Mouse (Mus musculus) midbrain, embryonic 10.5 days (tissue): Measurements from ENCODE around the gene Cdk19. TPM values are rescaled to one million over a fixed set of nuclear protein-coding genes. Genes with fewer than 3 reads are reported as not detected.

Experiments
- DNase-seq: peaks from one replicate; pipeline ENCODE4 v3.0.0-alpha.2; 2017; ENCODE audit warnings: low spot score
- H3K27ac ChIP-seq: fragments of 300-500 bp; sonication (generic); replicated peaks from 2 replicates; pipeline ENCODE4 v1.5.1; 2016; ENCODE audit warnings: mild to moderate bottlenecking
- H3K27me3 ChIP-seq: fragments of 300-500 bp; sonication (generic); 2 replicates; pipeline ENCODE4 v1.6.1; 2016; ENCODE audit warnings: low read depth, mild to moderate bottlenecking; ENCODE audit not compliant: poor library complexity, severe bottlenecking
- H3K36me3 ChIP-seq: fragments of 300-500 bp; sonication (generic); 2 replicates; pipeline ENCODE4 v1.6.1; 2016; ENCODE audit warnings: mild to moderate bottlenecking, moderate library complexity
- H3K4me1 ChIP-seq: fragments of 300-500 bp; sonication (generic); 2 replicates; pipeline ENCODE4 v1.6.1; 2016
- H3K4me3 ChIP-seq: fragments of 300-500 bp; sonication (generic); 2 replicates; pipeline ENCODE4 v1.5.1; 2016; ENCODE audit warnings: mild to moderate bottlenecking, moderate library complexity
- H3K9me3 ChIP-seq: fragments of 300-500 bp; sonication (generic); replicated peaks from 2 replicates; pipeline ENCODE4 v1.6.1; 2016; ENCODE audit warnings: mild to moderate bottlenecking
- WGBS: fragments of 180-500 bp; shearing (Covaris S2); methylation state at CpG from one replicate; pipeline ENCODE4 v1.1.7; 2016; 5-methylcytosine and 5-hydroxymethylcytosine counted together
- polyA plus RNA-seq: library from polyadenylated mRNA; unstranded; fragments of >200 nt; fragmentation: Nextera tagmentation; extraction: Ambion mirVana; gene quantifications from 2 replicates; pipeline ENCODE4 v1.2.1, GENCODE M21; 2016

Gene Cdk19
- polyA plus RNA-seq, 1 experiment from 2014 or later = 4.1 TPM

GRCm38 (mm10) chr10:40376286-40376685, 36.9 kb downstream of the Cdk19 start:
- Histone ChIP-seq H3K9me3 (no peaks in the 10 kb centered on the region), H3K27me3 (no peaks in the 10 kb centered on the region), H3K4me1 (peaks cover 25% of the 10 kb centered on the region), H3K4me3 (no peak overlapping the region), H3K36me3 (0 out of 2 replicates have a peak, but pooled peaks cover 3% of the 10 kb centered on the region), H3K27ac (no peak overlapping the region)
- no peak for DNase-seq
- WGBS = 86% methylated on average over 3 of the region's 3 CpGs

GRCm38 (mm10) chr10:40378284-40378683, 38.9 kb downstream of the Cdk19 start:
- H3K36me3 ChIP-seq = 0 out of 2 replicates have a peak, but pooled peaks cover 3% of the 10 kb centered on the region
- peaks cover 7% of the 10 kb centered on the region for H3K4me1 ChIP-seq
- H3K27ac ChIP-seq = no peak overlapping the region
- DNase-seq = no peak
- 95% methylated on average over 4 of the region's 4 CpGs for WGBS
- no peak overlapping the region for H3K4me3 ChIP-seq
- no peaks in the 10 kb centered on the region for H3K9me3 ChIP-seq
- no peaks in the 10 kb centered on the region for H3K27me3 ChIP-seq

GRCm38 (mm10) chr10:40379682-40380081, 40.3 kb downstream of the Cdk19 start:
- 0 out of 2 replicates have a peak, but pooled peaks cover 3% of the 10 kb centered on the region for H3K36me3 ChIP-seq
- peaks cover 7% of the 10 kb centered on the region for H3K4me1 ChIP-seq
- H3K27me3 ChIP-seq = no peaks in the 10 kb centered on the region
- H3K27ac ChIP-seq = no peak overlapping the region
- H3K9me3 ChIP-seq = no peaks in the 10 kb centered on the region
- no peak overlapping the region for H3K4me3 ChIP-seq
- WGBS = 79% methylated on average over 1 of the region's 1 CpGs
- DNase-seq = no peak

DNA sequence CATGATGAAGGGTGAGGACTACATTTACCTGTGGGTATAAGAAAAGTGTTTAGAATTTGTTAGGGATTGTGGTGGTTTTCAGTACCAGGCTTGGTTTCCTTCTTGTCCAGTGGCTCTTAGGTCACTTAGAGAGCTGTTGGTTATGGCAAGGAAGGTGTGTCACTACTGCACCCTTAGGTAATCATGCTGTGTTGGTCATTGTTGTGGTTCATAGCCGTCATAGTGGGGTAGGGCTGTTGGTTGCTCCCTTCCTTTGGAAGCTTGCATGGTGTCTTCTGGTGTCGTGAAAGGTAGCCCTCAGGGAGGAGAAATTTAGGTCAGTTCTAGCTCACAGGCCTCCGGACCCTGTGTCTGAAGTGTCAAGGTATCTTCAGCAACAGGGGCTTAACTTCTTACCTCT, 46.0 kb downstream of the Cdk19 start:
- peaks cover under 1% of the 10 kb centered on the region; the same call in 1 of the 2 replicates for H3K36me3 ChIP-seq
- no peaks in the 10 kb centered on the region for H3K4me1 ChIP-seq
- no peak overlapping the region for H3K27ac ChIP-seq
- WGBS = 92% methylated on average over 3 of the region's 3 CpGs
- DNase-seq = no peak
- no peaks in the 10 kb centered on the region for H3K27me3 ChIP-seq
- H3K4me3 ChIP-seq = no peak overlapping the region
- no peaks in the 10 kb centered on the region for H3K9me3 ChIP-seq

- H3K4me1 ChIP-seq = no peaks in the 10 kb centered on the region
- H3K4me3 ChIP-seq = no peak overlapping the region
- no peaks in the 10 kb centered on the region for H3K9me3 ChIP-seq
- DNase-seq = no peak
- H3K27me3 ChIP-seq = no peaks in the 10 kb centered on the region
- no peak overlapping the region for H3K27ac ChIP-seq
- WGBS = 97% methylated on average over 4 of the region's 4 CpGs
- peaks cover 4% of the 10 kb centered on the region for H3K36me3 ChIP-seq
Observed at GRCm38 (mm10) chr10:40386126-40386525, 46.8 kb downstream of the Cdk19 start.

GRCm38 (mm10) chr10:40393447-40394143, 54.2 kb downstream of the Cdk19 start:
- no peaks in the 10 kb centered on the region for H3K9me3 ChIP-seq
- H3K27ac ChIP-seq = no peak overlapping the region
- WGBS = 88% methylated on average over 2 of the region's 2 CpGs

DNA sequence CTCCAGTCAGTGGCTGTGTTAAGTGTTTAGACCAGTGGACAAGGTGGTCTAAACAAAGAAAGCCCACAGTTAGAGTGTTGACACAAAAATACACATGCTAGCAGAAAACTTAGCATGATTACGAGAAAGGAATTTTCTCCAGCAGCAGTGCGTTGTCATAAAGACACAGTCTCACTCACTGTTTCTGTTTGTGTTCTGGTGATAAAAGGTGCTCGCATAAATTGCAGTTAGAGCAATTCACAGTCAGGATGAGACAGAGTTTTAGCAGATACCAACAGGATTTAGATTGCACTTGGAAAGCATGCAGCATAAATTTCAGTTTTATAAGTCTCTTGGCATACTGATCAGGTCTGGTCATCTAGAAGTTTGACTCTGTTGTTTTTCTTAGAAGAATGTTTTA, 59.5 kb downstream of the Cdk19 start:
- 0 out of 2 replicates have a peak, but pooled peaks cover 2% of the 10 kb centered on the region for H3K9me3 ChIP-seq
- H3K27ac ChIP-seq = no peak overlapping the region
- no peaks in the 10 kb centered on the region for H3K4me1 ChIP-seq
- no peaks in the 10 kb centered on the region for H3K27me3 ChIP-seq
- H3K4me3 ChIP-seq = no peak overlapping the region
- peaks cover 24% of the 10 kb centered on the region for H3K36me3 ChIP-seq
- no peak for DNase-seq
- 95% methylated on average over 3 of the region's 3 CpGs for WGBS

More at GRCm38 (mm10) chr10:40393447-40394143, 54.2 kb downstream of the Cdk19 start:
- Histone ChIP-seq H3K36me3 (peaks cover 18% of the 10 kb centered on the region), H3K27me3 (no peaks in the 10 kb centered on the region), H3K4me3 (no peak overlapping the region), H3K4me1 (no peaks in the 10 kb centered on the region)
- DNase-seq = no peak

GRCm38 (mm10) chr10:40399328-40399727, 60.0 kb downstream of the Cdk19 start:
- Histone ChIP-seq H3K4me3 (no peak overlapping the region), H3K27ac (no peak overlapping the region), H3K27me3 (no peaks in the 10 kb centered on the region), H3K9me3 (0 out of 2 replicates have a peak, but pooled peaks cover 2% of the 10 kb centered on the region), H3K36me3 (peaks cover 26% of the 10 kb centered on the region), H3K4me1 (no peaks in the 10 kb centered on the region)
- 88% methylated on average over 2 of the region's 2 CpGs for WGBS
- no peak for DNase-seq

DNA sequence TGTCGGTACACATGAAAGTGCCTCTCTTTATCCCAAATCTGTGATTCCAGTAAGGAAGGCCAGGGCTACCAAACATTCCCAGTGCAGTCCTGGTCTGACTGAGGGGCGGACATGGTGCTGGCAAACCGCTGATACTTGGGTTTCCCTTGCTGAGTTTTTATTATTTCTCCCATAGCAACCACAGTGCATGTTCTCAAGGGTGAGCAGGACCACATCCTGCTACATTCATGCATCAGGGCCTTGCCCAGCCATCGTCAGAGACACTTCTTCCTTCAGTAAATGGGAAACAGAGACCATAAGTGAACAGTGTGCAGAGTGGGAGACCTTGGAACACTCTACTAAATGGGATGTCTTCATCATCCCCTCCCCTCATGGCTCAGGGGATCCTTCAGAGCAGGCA, 60.9 kb downstream of the Cdk19 start:
- Histone ChIP-seq H3K27me3 (no peaks in the 10 kb centered on the region), H3K36me3 (peaks cover 26% of the 10 kb centered on the region), H3K4me3 (no peak overlapping the region), H3K9me3 (0 out of 2 replicates have a peak, but pooled peaks cover 2% of the 10 kb centered on the region), H3K27ac (no peak overlapping the region), H3K4me1 (no peaks in the 10 kb centered on the region)
- WGBS = 79% methylated on average over 4 of the region's 4 CpGs
- DNase-seq = no peak

GRCm38 (mm10) chr10:40406655-40407054, 67.3 kb downstream of the Cdk19 start:
- Histone ChIP-seq H3K4me3 (no peak overlapping the region), H3K27me3 (no peaks in the 10 kb centered on the region), H3K4me1 (no peaks in the 10 kb centered on the region), H3K27ac (no peak overlapping the region), H3K36me3 (peaks cover 11% of the 10 kb centered on the region), H3K9me3 (0 out of 2 replicates have a peak, but pooled peaks cover 2% of the 10 kb centered on the region)
- WGBS = 93% methylated on average over 3 of the region's 3 CpGs
- DNase-seq = no peak

GRCm38 (mm10) chr10:40409336-40409735, 70.0 kb downstream of the Cdk19 start:
- no peaks in the 10 kb centered on the region for H3K27me3 ChIP-seq
- H3K4me1 ChIP-seq = no peaks in the 10 kb centered on the region
- H3K9me3 ChIP-seq = no peaks in the 10 kb centered on the region
- 90% methylated on average over 2 of the region's 2 CpGs for WGBS
- no peak overlapping the region for H3K27ac ChIP-seq
- H3K4me3 ChIP-seq = no peak overlapping the region
- DNase-seq = no peak
- 0 out of 2 replicates have a peak, but pooled peaks cover 7% of the 10 kb centered on the region for H3K36me3 ChIP-seq

DNA sequence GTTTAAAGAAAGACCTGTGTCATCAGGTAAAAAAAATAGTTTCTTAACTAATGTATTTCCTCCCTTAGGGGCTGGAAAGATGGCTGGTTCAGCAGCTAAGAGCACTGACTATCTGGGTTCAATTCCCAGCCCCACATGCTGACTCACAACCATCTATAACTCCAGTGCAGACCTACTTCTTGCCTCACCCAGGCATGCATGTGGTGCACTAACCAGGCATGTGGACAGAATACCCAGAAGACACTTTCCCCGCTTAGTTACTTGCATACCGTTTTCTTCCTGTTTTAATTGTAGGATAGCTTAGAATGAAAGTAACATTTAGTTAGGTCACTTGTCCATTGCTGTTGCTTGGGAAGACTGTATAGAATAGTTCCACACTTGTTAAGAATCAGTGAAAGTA, 72.0 kb downstream of the Cdk19 start:
- Histone ChIP-seq H3K4me1 (no peaks in the 10 kb centered on the region), H3K36me3 (0 out of 2 replicates have a peak, but pooled peaks cover 7% of the 10 kb centered on the region), H3K27me3 (no peaks in the 10 kb centered on the region), H3K4me3 (no peak overlapping the region), H3K27ac (no peak overlapping the region), H3K9me3 (no peaks in the 10 kb centered on the region)
- no peak for DNase-seq
- 93% methylated on average over 2 of the region's 2 CpGs for WGBS

- WGBS = 89% methylated on average over 7 of the region's 7 CpGs
- no peak for DNase-seq
Observed at GRCm38 (mm10) chr10:40416944-40417343, 77.6 kb downstream of the Cdk19 start.

More at GRCm38 (mm10) chr10:40416944-40417343, 77.6 kb downstream of the Cdk19 start:
- H3K4me3 ChIP-seq = no peak overlapping the region
- H3K4me1 ChIP-seq = peaks cover 8% of the 10 kb centered on the region
- H3K9me3 ChIP-seq = no peaks in the 10 kb centered on the region
- H3K27ac ChIP-seq = no peak overlapping the region
- 0 out of 2 replicates have a peak, but pooled peaks cover 4% of the 10 kb centered on the region for H3K36me3 ChIP-seq
- H3K27me3 ChIP-seq = no peaks in the 10 kb centered on the region
